Mouse (Mus musculus): Measurements from ENCODE around the gene Nt5c3. TPM values are rescaled to one million over a fixed set of nuclear protein-coding genes. Genes with fewer than 3 reads are reported as not detected.

Gene Nt5c3
- polyA plus RNA-seq, 1 experiment from 2014 or later = 98.5 TPM

Other genes starting within 250 kb of the Nt5c3 start
- gene Lsm5, start 219.2 kb downstream of the Nt5c3 start, polyA plus RNA-seq (2016; fragmentation: Nextera tagmentation; extraction: Ambion mirVana) = 169 and 186 TPM in 2 replicates
- gene Avl9, start 209.0 kb downstream of the Nt5c3 start, polyA plus RNA-seq (2016; fragmentation: Nextera tagmentation; extraction: Ambion mirVana) = 38.3 and 39.7 TPM in 2 replicates
- 44.4 and 46.8 TPM in 2 replicates for gene Kbtbd2, start 126.1 kb downstream of the Nt5c3 start, polyA plus RNA-seq (2016; fragmentation: Nextera tagmentation; extraction: Ambion mirVana)
- 47.4 and 64.0 TPM in 2 replicates for gene Fkbp9, start 91.9 kb downstream of the Nt5c3 start, polyA plus RNA-seq (2016; fragmentation: Nextera tagmentation; extraction: Ambion mirVana)
- gene Vmn1r4, start 83 bp upstream of the Nt5c3 start, polyA plus RNA-seq (2016; fragmentation: Nextera tagmentation; extraction: Ambion mirVana) = 0.42 and 0.68 TPM in 2 replicates
- not detected in 2 replicates for gene Vmn1r5, start 46.3 kb upstream of the Nt5c3 start, polyA plus RNA-seq (2016; fragmentation: Nextera tagmentation; extraction: Ambion mirVana)
- not detected in 2 replicates for gene Vmn1r6, start 73.3 kb upstream of the Nt5c3 start, polyA plus RNA-seq (2016; fragmentation: Nextera tagmentation; extraction: Ambion mirVana)
- not detected in 2 replicates for gene Vmn1r7, start 101.4 kb upstream of the Nt5c3 start, polyA plus RNA-seq (2016; fragmentation: Nextera tagmentation; extraction: Ambion mirVana)
- gene Vmn1r8, start 108.4 kb upstream of the Nt5c3 start, polyA plus RNA-seq (2016; fragmentation: Nextera tagmentation; extraction: Ambion mirVana) = not detected in 2 replicates
- not detected in 2 replicates for gene Vmn1r9, start 142.9 kb upstream of the Nt5c3 start, polyA plus RNA-seq (2016; fragmentation: Nextera tagmentation; extraction: Ambion mirVana)
- gene Vmn1r10, start 185.5 kb upstream of the Nt5c3 start, polyA plus RNA-seq (2016; fragmentation: Nextera tagmentation; extraction: Ambion mirVana) = not detected in 2 replicates
- gene Vmn1r11, start 209.5 kb upstream of the Nt5c3 start, polyA plus RNA-seq (2016; fragmentation: Nextera tagmentation; extraction: Ambion mirVana) = not detected in 2 replicates
- not detected in 2 replicates for gene Vmn1r12, start 233.0 kb upstream of the Nt5c3 start, polyA plus RNA-seq (2016; fragmentation: Nextera tagmentation; extraction: Ambion mirVana)